23 mouse cellular contexts compared by ENCODE assay signal in genomic region chr3:83479251-83479650, GRCm38 (mm10).
"Had no signal": no experiment of that assay in that cellular context is flagged by ENCODE, and none has a peak within 500 bp of the region (broad histone marks: within the 10 kb centered on the region; RNA-seq: fewer than 3 reads in every experiment).

No protein-coding gene starts in this region.

- H3K27ac ChIP-seq: kidney, postnatal 0 days; layer of hippocampus, adult 2 months; limb, embryonic 10.5 days; limb, embryonic 13.5 days; liver, embryonic 12.5 days; liver, embryonic 15.5 days; lung, embryonic 15.5 days; midbrain, embryonic 10.5 days; midbrain, embryonic 13.5 days; neural tube, embryonic 12.5 days; neural tube, embryonic 15.5 days; stomach, embryonic 15.5 days had no signal

- H3K36me3 ChIP-seq: limb, embryonic 10.5 days; limb, embryonic 13.5 days; liver, embryonic 12.5 days; liver, embryonic 15.5 days; lung, embryonic 15.5 days; midbrain, embryonic 10.5 days; midbrain, embryonic 13.5 days; neural tube, embryonic 12.5 days; neural tube, embryonic 15.5 days; stomach, embryonic 15.5 days had no signal

- H3K4me3 ChIP-seq: layer of hippocampus, adult 2 months; limb, embryonic 10.5 days; limb, embryonic 13.5 days; liver, embryonic 12.5 days; liver, embryonic 15.5 days; lung, embryonic 15.5 days; megakaryocyte, embryonic 14.5 days; midbrain, embryonic 10.5 days; midbrain, embryonic 13.5 days; neural tube, embryonic 12.5 days; neural tube, embryonic 15.5 days; stomach, embryonic 15.5 days had no signal

- ATAC-seq: liver, embryonic 12.5 days; midbrain, embryonic 13.5 days had no signal

- H3K27me3 ChIP-seq: limb, embryonic 13.5 days; liver, embryonic 12.5 days; liver, embryonic 15.5 days; lung, embryonic 15.5 days; megakaryocyte, embryonic 14.5 days; midbrain, embryonic 13.5 days; neural tube, embryonic 12.5 days; neural tube, embryonic 15.5 days; stomach, embryonic 15.5 days had no signal

- H3K4me1 ChIP-seq: limb, embryonic 13.5 days; liver, embryonic 12.5 days; liver, embryonic 15.5 days; lung, embryonic 15.5 days; midbrain, embryonic 13.5 days; neural tube, embryonic 12.5 days; neural tube, embryonic 15.5 days; stomach, embryonic 15.5 days had no signal

- H3K9me3 ChIP-seq: limb, embryonic 10.5 days; limb, embryonic 13.5 days; liver, embryonic 12.5 days; liver, embryonic 15.5 days; lung, embryonic 15.5 days; megakaryocyte, embryonic 14.5 days; midbrain, embryonic 10.5 days; midbrain, embryonic 13.5 days; neural tube, embryonic 12.5 days; neural tube, embryonic 15.5 days; stomach, embryonic 15.5 days had no signal

- DNase-seq: kidney, postnatal 25 days; layer of hippocampus, adult 9-11 months; liver; lung, adult 18-20 months; lung, postnatal 10 days; lung, postnatal 36 days; right cerebral cortex, adult 18-20 months; right cerebral cortex, postnatal 14 days; spleen, adult 18-20 months; thymus, postnatal 25 days had no signal

- H3K4me2 ChIP-seq: limb, embryonic 13.5 days; liver, embryonic 12.5 days; liver, embryonic 15.5 days; lung, embryonic 15.5 days; midbrain, embryonic 13.5 days; neural tube, embryonic 12.5 days; neural tube, embryonic 15.5 days; stomach, embryonic 15.5 days had no signal

- H3K9ac ChIP-seq: limb, embryonic 13.5 days; liver, embryonic 12.5 days; liver, embryonic 15.5 days; lung, embryonic 15.5 days; midbrain, embryonic 13.5 days; neural tube, embryonic 12.5 days; neural tube, embryonic 15.5 days; stomach, embryonic 15.5 days had no signal
